Mouse (Mus musculus) embryonic stem cell, embryonic (primary cell): ENCODE data around the gene Cpeb3.
"Not testable (repeated sequence)": the region's sequence is repeated elsewhere in the genome, so short reads cannot be mapped to it uniquely, and the experiment has no call there.

ENCODE experiments used
- CTCF ChIA-PET, 4 experiments: fragments of 300-600 bp in 2 of 4; fragments of 350-600 bp in 2 of 4; sonication (Branson Sonifier 250); formaldehyde crosslinking; loops; one replicate each; lab custom pipeline; 2022; ENCODE audit warnings: inconsistent platforms in 2 of 4; lab: Charles Lee
- POLR2A ChIA-PET, 4 experiments: fragments of 300-600 bp in 2 of 4; fragments of 350-600 bp in 2 of 4; sonication (Branson Sonifier 250); formaldehyde crosslinking; loops; one replicate each; lab custom pipeline; 2022; ENCODE audit warnings: antibody characterized with exemption in 4 of 4, inconsistent platforms in 1 of 4; lab: Charles Lee

Gene Cpeb3

DNA sequence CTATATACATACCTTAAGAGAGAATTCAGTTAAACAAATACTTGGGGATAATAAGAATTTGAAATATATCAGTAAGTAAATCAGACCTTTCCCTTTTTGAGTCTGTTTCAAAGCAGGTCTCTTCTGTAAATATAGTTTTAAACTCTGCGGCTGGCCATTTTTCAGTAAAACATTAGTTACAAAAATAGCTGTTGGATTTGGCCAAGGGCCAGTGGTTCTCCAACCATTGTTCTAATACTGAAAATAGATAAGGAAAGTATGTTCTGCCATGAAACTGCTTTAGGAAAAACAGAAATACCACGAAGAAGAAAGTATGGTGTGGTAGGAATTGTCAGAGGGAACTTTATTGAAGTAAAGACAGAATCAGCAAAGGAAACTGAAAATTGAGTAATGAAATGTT lies 6.3 kb upstream of the Cpeb3 start:
- ChIA-PET POLR2A (interaction anchor here in 2 of 4 experiments (1.1 to 1.8 kb wide), 3 partner anchors 8 to 20 kb away, joined by 5 to 6 read pairs (median 5); partner anchors contain the start of gene March5 (in 1 of the 2)), CTCF (no interaction called here)

DNA sequence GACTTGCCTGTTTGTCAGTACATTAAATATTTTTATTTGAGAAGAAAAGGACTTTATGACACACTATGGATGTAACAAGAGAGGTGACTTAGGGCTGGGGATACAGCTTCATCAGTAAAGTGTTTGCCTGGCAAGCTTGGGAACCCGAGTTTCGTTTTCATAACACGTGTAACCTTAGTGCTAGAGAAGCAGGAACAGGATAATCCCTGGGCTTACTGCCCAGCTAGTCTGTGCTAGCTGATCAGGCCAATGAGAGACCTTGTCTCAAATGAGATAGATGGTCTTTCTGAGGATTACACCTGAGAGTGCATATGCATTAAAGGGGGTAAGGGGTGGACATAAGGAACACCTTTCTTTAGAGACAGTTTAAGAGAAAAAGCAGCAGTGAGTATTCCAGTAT lies 3.0 kb upstream of the Cpeb3 start:
- ChIA-PET CTCF (interaction anchor here in 1 of 4 experiments (0.6 kb wide), 1 partner anchor 391 kb away, joined by 9 read pairs; no protein-coding TSS in a partner anchor), POLR2A (interaction anchor here in 1 of 4 experiments (1.2 to 3.1 kb wide), 4 partner anchors 9 to 26 kb away, joined by 3 to 17 read pairs (median 7); no protein-coding TSS in a partner anchor)

DNA sequence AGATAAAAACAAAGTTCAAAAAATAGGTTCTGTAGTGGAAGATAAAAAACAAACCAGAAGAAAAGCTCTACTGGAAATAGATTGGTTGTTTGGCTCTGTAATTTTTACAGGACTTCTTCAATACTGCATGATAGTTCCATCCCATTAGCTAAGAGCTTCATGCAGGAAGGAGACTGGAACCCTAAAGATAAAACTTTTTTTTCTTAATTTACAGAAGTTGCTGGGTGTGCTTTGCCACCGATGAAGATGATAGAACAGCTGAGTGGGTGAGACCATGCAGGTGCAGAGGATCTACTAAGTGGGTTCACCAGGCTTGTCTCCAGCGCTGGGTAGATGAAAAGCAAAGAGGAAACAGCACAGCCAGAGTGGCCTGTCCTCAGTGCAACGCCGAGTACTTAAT lies 2.1 kb upstream of the Cpeb3 start:
- ChIA-PET POLR2A (interaction anchor here in 3 of 4 experiments (0.9 to 2.4 kb wide), 6 partner anchors 10 to 193 kb away, joined by 3 to 8 read pairs (median 3); no protein-coding TSS in a partner anchor), CTCF (interaction anchor here in 1 of 4 experiments (0.9 kb wide), 1 partner anchor 38 kb away, joined by 4 read pairs; no protein-coding TSS in a partner anchor)

DNA sequence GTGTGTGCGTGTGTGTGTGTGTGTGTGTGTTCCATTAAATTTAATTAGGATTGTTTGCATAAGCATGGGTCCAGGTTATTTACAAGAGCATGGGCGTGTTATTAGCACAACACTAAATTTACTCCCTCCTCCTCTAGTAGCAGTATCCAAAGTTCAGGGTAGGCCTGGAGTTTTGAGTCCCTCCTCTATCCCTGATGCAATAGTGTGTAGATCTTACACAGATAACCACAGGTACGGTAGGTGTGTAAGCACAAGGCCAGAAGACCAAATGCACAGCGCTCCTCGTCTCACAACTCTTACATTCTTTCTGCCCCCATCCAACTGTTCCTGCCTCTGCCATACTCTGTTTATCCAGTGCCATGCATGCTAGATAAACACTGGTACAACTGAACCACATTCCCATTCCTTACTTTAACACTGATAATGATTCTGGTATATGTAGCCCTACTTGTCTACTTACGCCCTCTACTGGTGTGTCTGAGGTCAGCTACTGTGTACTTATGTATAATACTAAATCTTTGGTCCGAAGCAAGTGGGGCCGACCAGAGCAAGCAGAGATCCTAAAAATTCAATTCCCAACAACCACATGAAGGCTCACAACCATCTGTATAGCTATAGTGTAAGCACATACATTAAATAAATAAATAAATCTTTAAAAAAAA lies 1.2 kb upstream of the Cpeb3 start:
- ChIA-PET POLR2A (interaction anchor here (0.7 to 2.4 kb wide), 12 partner anchors 10 to 375 kb away, joined by 3 to 8 read pairs (median 3); partner anchors contain the start of genes Hhex (in 1 of the 4) and Tnks2 (in 1 of the 4)), CTCF (interaction anchor here in 2 of 4 experiments (0.6 to 2.1 kb wide), 5 partner anchors 22 to 159 kb away, joined by 3 to 8 read pairs (median 4); no protein-coding TSS in a partner anchor)

DNA sequence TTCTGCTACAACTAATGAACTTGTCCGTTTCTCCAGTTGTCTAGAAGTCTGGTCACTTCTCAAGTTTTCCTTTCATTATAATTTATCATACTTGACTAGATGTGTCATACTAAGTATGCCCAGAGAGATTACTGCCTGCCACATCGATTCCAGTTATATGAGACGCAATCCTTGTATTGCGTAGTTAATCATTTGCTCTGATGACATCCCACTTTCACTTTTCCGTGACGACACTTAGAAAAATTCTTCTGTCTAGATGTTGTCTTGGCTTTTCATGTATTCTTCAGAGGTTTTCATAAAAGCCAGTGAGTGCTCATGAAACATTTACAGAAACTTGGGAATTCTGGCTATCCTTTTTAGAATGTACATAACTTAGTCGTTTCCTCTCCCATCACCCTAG lies 585 bp upstream of the Cpeb3 start:
- CTCF ChIA-PET = interaction anchor here in 2 of 4 experiments (1.0 to 2.1 kb wide), 3 partner anchors 64 to 158 kb away, joined by 3 to 8 read pairs (median 3); no protein-coding TSS in a partner anchor
- POLR2A ChIA-PET = interaction anchor here in 3 of 4 experiments (0.7 to 3.0 kb wide), 12 partner anchors 11 to 375 kb away, joined by 3 to 9 read pairs (median 3); partner anchors contain the start of genes Hhex (in 1 of the 3) and Tnks2 (in 1 of the 3)

DNA sequence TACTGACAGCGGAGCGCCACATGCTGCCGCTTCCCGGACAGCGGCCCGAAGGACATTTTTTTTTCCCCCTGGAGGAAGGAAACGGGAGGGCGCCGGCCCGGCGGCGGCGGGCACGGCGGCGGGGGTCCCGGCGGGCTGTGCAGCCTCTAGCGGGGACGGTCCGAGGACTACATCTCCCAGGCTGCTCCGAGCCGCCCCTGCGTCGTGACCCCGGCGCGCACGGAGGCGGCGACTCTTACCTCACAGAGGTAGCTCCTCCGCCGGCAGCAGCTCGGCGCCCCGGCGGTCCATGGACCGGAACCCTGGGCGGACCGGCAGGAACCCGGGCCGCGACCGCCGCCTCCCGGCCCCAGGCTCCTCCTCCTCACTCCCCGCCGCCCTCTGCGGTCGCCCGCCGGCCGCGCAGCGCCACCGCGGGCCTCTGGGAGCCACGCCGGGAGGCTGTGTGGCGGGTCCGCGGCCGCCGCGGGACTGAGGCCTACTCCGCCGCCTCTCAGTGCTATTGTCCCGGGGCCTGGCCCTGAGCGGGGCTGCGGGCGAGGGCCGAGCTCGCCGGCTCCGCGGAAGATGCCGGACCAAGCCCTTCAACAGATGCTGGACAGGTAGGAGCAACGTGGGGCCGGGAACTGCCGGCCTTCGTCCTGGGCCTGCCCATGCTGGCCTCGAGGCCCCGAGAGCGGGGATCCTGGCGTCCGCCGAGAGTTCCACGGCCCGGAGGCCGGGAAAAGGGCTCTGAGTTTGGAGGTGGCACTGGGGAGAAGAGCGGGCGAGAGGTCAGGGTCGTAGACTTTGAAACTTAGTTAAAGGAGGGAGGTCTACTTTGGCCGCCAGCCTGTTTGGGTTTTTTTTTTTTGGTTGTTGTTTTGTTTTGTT lies 862 bp downstream of the Cpeb3 start, which contains the start of gene March5:
TSS of gene March5 (plus strand) at position 241 of the 873 bp plus-strand sequence.
- POLR2A ChIA-PET = interaction anchor here in 3 of 4 experiments (0.5 to 3.0 kb wide), 23 partner anchors 8 to 1054 kb away, joined by 3 to 9 read pairs (median 4); partner anchors contain the start of genes Btaf1 (in 1 of the 3), Kif11 (in 1 of the 3) and Tnks2 (in 1 of the 3)
- CTCF ChIA-PET = interaction anchor here in 3 of 4 experiments (0.8 to 1.0 kb wide), 3 partner anchors 127 to 148 kb away, joined by 3 to 5 read pairs (median 3); no protein-coding TSS in a partner anchor

DNA sequence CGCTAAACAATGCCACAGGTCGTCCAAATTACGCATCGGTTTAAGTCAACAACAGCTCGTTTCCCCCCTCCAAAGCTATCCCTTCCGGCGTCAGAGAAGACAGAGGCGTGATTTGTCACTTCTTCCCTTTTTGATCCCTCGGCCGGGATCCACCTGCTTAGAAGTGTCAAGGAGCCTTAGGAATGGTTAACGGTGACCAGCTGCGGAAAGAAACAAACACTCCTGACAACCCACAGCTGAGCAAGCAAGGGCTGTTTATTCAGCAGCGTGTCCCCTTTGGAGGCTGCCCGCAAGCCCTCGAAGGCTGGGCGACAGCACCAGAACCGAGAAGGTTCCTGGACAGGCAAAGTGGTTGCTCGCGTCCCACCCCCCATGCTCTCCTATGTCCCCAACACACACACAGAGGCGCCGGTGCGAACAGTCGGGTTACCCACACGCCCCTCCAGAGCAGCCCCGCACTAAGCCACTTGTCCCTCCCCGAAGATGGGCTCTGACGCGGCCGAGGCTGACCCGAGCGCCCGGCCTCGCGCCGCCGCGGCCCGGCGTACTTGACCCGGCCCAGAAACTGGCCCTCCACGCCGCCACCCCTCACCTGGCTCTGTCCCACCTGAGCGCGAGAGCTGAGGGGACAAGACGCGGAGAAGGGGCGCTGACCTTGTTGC lies 1.6 kb downstream of the Cpeb3 start:
- ChIA-PET CTCF (interaction anchor here in 3 of 4 experiments (0.5 to 1.0 kb wide), 5 partner anchors 126 to 396 kb away, joined by 3 to 13 read pairs (median 3); no protein-coding TSS in a partner anchor), POLR2A (interaction anchor here in 3 of 4 experiments (0.6 to 3.0 kb wide), 25 partner anchors 9 to 372 kb away, joined by 3 to 9 read pairs (median 4); partner anchors contain the start of genes Btaf1 (in 1 of the 3), Kif11 (in 1 of the 3) and Tnks2 (in 1 of the 3))

DNA sequence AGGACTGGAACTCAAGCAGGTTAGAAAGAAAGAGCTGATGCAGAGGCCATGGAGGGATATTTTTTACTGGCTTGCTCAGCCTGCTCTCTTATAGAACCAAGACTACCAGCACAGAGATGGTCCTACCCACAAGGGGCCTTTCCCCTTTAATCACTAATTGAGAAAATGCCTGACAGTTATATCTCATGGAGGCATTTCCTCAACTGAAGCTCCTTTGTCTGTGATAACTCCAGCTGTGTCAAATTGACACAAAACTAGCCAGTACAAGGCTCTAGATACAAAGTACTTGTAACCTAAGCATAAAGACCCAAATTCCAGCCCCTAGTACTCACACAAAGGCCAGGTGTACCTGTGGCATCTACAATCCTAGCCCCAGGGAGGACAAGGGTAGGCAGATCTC lies 3.2 kb downstream of the Cpeb3 start:
- POLR2A ChIA-PET = interaction anchor here in 2 of 4 experiments (0.6 to 1.7 kb wide), 4 partner anchors 10 to 267 kb away, joined by 3 to 5 read pairs (median 4); no protein-coding TSS in a partner anchor
- CTCF ChIA-PET = not testable (repeated sequence)

DNA sequence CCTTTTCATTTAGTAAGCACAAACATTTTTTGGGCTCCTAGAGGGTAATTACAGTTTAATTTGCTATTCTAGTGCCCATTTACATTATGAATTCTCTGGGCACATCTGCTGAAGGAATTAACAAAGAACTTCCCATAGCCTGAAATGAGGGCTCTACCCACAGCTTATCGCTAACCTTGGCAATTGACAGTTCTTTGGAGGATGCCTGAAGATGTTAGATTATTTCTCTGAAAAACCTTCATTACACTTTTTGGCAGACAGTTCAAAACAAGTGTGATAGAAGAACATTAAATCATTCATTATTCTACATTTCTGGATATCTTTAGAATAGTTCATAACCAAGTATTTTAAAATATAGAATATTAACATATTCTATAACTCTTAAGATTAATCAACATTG lies 5.0 kb downstream of the Cpeb3 start:
- POLR2A ChIA-PET = no interaction called here

DNA sequence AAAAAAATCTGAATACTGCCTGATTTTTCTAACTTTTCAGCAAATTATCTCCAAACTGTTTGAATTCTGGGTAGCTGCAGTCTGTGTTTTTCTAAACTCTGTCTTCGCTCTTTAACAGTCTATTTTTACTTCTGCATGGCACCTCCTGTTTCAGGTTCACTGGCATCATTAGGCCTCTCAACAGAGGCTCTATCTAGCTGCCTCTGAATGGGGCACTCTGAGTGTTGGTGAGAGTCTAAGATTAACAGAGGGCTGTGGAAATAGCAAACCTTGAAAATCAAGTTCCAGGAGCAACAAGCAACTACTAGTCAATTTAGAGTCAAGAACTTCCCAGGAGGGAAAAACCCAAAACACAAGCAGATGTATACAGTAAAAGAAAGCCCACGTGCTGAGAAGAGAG lies 8.5 kb downstream of the Cpeb3 start:
- ChIA-PET CTCF (interaction anchor here in 1 of 4 experiments (0.6 kb wide), 1 partner anchor 12 kb away, joined by 4 read pairs; no protein-coding TSS in a partner anchor), POLR2A (no interaction called here)

More for the DNA sequence above, 5.0 kb downstream of the Cpeb3 start:
- CTCF ChIA-PET = no interaction called here

DNA sequence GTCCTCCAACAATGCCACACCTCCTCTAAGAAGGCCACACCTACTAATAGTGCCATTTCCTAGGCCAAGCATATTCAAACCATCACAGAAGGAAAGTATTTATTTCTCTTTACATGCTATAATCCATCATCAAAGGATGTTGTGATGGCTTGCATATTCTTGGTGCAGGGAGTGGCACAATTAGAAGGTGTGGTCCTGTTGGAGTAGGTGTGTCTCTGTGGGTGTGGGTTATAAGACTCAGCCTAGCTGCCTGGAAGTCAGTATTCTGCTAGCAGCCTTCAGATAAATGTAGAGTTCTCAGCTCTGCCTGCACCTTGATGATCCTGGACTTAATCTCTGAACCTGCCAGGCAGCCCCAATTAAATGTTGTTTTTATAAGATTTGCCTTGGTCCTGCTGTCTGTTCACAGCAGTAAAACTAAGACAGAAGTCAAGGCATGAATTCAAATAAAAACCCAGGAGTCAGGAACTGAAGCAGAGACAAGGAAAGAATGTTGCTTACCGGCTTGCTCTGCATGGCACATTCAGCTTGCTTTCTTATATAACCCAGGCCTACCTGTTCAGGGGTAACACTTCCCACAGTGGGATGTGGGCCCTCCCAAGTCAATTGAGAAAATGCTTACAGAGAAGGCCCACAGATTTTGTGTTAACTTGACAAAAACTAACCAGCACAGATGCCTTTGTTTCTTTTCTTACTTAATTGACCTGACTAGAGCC lies 10.1 kb downstream of the Cpeb3 start:
- ChIA-PET POLR2A (interaction anchor here in 2 of 4 experiments (1.0 to 1.4 kb wide), 4 partner anchors 8 to 60 kb away, joined by 3 to 7 read pairs (median 4); partner anchors contain the start of gene March5 (in 1 of the 2)), CTCF (no interaction called here)

DNA sequence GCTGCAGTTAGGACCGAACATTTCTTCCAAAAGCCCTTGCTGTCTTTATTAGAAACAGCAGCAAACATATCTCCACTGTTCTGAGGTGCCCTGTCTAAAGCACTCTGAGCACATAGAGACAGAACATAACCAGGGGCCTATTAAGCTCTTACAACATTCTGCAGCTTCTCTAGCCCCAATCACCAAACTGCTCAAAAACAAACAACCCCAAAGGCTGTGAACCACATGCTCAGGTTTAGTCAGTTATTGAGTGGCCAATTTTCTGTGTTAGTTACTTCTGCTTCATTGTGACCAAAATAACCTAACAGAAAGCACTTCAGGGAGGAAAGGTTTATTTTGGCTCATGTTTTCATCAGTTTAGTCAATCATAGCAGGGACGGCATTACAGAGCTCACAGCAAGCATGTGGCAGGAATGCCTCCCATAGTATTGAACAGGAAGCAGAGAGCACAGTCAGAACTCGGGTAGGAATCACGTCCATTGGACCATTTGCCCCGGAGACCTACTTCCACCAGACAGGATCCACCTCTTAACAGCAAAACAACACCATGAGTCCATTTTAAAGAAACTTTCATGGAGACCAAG lies 15.8 kb downstream of the Cpeb3 start:
- CTCF ChIA-PET = interaction anchor here in 1 of 4 experiments (0.6 kb wide), 1 partner anchor 1884 kb away, joined by 7 read pairs; no protein-coding TSS in a partner anchor
- POLR2A ChIA-PET = interaction anchor here in 2 of 4 experiments (0.6 to 1.3 kb wide), 2 partner anchors 9 to 41 kb away, joined by 3 to 4 read pairs; no protein-coding TSS in a partner anchor

DNA sequence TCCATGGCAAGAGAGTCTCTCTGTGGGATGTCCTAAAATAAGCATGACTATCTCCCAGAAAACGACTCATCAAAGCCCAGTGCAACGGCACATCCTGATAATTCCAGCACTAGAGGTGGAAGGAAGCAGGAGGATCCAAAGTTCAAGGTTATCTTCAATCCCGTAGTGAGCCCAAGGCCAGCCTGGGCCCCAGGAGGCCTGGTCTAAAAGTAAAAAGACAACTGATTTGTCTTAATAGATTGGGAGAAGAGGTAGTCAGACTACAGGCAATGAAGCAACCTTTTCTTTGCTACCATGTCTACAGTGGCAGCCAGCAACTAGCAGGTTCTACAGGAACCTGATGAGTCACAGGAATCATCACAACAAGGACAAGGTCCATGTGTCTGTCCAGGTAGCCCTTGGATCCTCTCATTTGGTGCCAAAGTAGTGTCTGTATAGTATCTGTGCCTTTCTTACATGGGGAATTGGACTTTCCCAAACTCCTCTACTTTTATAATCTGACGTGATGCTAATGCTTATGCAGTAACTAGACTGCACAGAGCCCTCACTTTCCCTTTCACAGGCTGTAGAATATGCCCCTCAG lies 19.9 kb downstream of the Cpeb3 start:
- POLR2A ChIA-PET = interaction anchor here in 1 of 4 experiments (0.6 kb wide), 1 partner anchor 27 kb away, joined by 3 read pairs; no protein-coding TSS in a partner anchor
- CTCF ChIA-PET = interaction anchor here in 2 of 4 experiments (0.7 to 1.0 kb wide), 3 partner anchors 21 to 43 kb away, joined by 3 to 4 read pairs (median 3); no protein-coding TSS in a partner anchor

DNA sequence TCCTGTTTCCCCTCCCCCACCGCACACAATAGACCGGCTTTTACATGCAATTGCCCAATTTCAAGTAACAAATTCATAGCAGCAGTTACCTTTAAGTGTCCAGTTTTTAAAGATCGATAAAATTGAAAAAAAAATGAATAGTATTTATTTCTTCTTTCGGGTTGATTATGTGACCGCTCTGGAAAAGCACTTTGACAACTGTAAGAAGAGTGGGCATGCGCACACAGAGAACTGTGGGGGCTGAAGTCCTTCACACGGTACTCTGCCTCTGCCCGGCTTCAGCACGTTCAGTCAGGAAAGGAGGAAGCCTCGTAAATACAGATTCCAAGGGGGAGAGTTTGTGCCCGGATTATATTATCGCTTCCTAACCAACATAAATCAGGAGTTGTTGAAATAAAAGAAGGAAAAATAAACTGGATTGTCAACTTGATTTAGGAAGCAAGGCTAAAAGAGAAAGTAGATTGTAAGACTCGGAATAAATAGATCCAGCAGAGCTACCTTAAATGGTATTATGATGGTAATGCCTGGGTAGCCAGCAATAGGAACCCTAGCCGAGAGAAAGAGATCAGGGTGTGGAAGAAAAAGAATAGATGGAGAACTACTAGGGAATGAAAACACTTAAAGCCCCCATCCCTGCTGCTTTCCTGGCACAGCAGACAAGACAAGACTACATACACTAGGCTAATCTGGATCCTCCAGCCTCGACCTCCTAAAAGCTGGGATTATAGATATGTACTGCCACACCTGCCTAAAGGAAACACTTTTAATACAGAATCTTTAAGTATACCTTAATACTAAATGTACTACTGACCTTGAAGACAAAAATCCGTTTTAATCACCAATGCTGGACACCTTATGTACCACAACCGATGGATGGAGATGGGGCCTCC lies 30.3 kb downstream of the Cpeb3 start:
- ChIA-PET CTCF (no interaction called here), POLR2A (interaction anchor here in 1 of 4 experiments (1.1 kb wide), 1 partner anchor 13 kb away, joined by 3 read pairs; no protein-coding TSS in a partner anchor)
